Mouse (Mus musculus) heart, adult 18-20 months (tissue): ENCODE measurements around the gene Tstd2. TPM values are rescaled to one million over a fixed set of nuclear protein-coding genes. Genes with fewer than 3 reads are reported as not detected.

ENCODE experiments used
- DNase-seq, 2 experiments: peaks; one replicate each; pipeline ENCODE4 v3.0.0; 2021 to 2022; ENCODE audit warnings: mixed read lengths in 1 of 2
- total RNA-seq, 2 experiments: library from RNA; stranded (reverse); gene quantifications; 2 replicates each; pipeline ENCODE4 v1.2.3; 2021

Tstd2 gene
- total RNA-seq, 2 experiments from 2014 or later: 15.0 to 17.3 TPM

GRCm38 (mm10) chr4:46084416-46085172 lies 53.9 kb downstream of the Tstd2 start:
- no peak for DNase-seq

- no peak for DNase-seq
These were observed 55.9 kb downstream of the Tstd2 start for GRCm38 (mm10) chr4:46082555-46082954.

GRCm38 (mm10) chr4:46080261-46080660 lies 58.2 kb downstream of the Tstd2 start:
- DNase-seq: no peak

- peak in 1 of 2 experiments; percentile 52 for DNase-seq
These were observed 61.6 kb downstream of the Tstd2 start for GRCm38 (mm10) chr4:46076892-46077291.

- no peak for DNase-seq
These were observed 62.8 kb downstream of the Tstd2 start for GRCm38 (mm10) chr4:46075664-46076063.

- peak; percentile 71 to 74 for DNase-seq
These were observed 64.8 kb downstream of the Tstd2 start for GRCm38 (mm10) chr4:46073736-46074135.

- DNase-seq: no peak
These were observed 65.9 kb downstream of the Tstd2 start for GRCm38 (mm10) chr4:46072631-46073030.

- DNase-seq: no peak
These were observed 68.5 kb downstream of the Tstd2 start for GRCm38 (mm10) chr4:46069851-46070482.

GRCm38 (mm10) chr4:46068573-46068972 lies 69.9 kb downstream of the Tstd2 start:
- no peak for DNase-seq

- no peak for DNase-seq
These were observed 70.4 kb downstream of the Tstd2 start for GRCm38 (mm10) chr4:46068060-46068459.

- DNase-seq: peak in 1 of 2 experiments; percentile 55
These were observed 72.7 kb downstream of the Tstd2 start for GRCm38 (mm10) chr4:46065695-46066340.

GRCm38 (mm10) chr4:46064961-46065360 lies 73.5 kb downstream of the Tstd2 start:
- DNase-seq: peak; percentile 74 to 82

Other genes starting within 250 kb of the Tstd2 start
- gene Ccdc180, start 248.4 kb downstream of the Tstd2 start, total RNA-seq: under 1 TPM in 1 of 2 experiments, not detected in 1; 0.18 TPM
- 10 to 100 TPM; 11.0 to 12.3 TPM for gene Tdrd7, start 173.4 kb downstream of the Tstd2 start, total RNA-seq
- gene Tmod1, start 99.8 kb downstream of the Tstd2 start, total RNA-seq: 100 to 1,000 TPM; 228 to 259 TPM
- gene Ncbp1, start 81 bp downstream of the Tstd2 start, total RNA-seq: 10 to 100 TPM; 20.4 to 20.9 TPM
- gene Xpa, start 57.6 kb upstream of the Tstd2 start, total RNA-seq: 1 to 10 TPM; 6.3 to 7.3 TPM
- not detected for gene Foxe1, start 204.9 kb upstream of the Tstd2 start, total RNA-seq